Mouse (Mus musculus) WW6 (cell line): ENCODE results near the gene Ctse.
A peak's percentile ranks its signal among the peaks of the same experiment; 100 is the strongest.

ENCODE experiments used
- DNase-seq: peaks from one replicate; pipeline ENCODE4 v3.0.0-alpha.2; 2013; ENCODE audit warnings: low read depth, low spot score

Gene Ctse

DNA sequence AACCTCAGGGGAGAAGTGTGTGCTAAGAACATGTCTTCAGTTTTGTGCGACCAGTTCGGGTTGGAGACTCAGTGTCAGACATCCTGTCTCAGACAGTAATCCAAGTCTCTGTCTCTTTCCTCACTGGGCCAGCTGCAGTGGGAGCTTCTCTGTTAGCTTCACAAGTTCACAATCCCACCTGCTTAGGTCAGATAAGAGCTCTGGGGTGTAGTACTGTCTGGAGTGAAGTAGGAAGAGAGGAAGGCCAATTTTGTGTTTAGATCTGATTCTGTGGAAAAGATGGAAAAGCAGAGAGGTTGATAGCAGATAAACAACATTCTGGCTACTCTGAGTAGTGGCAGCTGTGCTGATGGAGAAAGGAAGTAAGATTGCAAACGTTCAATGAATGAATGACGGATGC lies 61.5 kb downstream of the Ctse start:
- no peak for DNase-seq

DNA sequence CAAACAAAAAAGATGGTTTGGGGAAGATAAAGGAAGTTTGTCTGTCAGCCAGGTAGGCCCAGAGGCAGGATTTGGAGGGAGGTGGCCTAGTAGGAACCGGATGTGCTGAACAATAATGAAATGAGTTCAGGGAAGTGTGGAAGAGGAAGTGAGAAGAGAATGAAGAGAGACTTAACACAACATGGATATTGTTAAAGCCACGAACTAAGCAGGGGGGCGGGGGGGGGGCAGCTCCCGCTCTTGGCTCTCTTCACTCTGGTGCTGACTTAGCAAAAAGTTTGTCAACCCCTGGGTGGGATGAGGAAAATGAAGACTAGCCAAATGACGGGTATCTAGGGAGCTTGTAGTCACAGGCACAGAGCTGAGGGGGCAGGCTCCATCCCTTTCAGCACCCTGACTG lies 62.3 kb downstream of the Ctse start:
- DNase-seq, result no peak

DNA sequence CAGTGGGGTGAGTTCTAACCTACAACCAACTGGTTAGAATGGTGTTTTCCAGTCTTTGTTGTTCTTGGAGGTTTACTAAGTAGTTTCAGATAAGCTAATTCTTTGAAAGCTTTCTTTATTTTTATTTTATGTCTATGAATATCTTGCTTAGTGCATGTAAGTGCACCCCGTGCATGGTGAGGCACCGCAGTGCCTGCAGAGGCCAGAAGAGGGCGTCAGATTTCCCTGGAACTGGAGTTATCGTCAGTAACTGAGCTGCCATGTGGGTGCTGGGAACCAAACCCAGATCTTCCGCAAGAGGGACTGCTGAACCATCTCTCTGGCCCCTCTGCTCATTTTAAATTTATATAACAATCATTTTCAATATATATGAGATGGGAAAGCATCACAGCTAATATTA lies 63.3 kb downstream of the Ctse start:
- DNase-seq, result no peak

DNA sequence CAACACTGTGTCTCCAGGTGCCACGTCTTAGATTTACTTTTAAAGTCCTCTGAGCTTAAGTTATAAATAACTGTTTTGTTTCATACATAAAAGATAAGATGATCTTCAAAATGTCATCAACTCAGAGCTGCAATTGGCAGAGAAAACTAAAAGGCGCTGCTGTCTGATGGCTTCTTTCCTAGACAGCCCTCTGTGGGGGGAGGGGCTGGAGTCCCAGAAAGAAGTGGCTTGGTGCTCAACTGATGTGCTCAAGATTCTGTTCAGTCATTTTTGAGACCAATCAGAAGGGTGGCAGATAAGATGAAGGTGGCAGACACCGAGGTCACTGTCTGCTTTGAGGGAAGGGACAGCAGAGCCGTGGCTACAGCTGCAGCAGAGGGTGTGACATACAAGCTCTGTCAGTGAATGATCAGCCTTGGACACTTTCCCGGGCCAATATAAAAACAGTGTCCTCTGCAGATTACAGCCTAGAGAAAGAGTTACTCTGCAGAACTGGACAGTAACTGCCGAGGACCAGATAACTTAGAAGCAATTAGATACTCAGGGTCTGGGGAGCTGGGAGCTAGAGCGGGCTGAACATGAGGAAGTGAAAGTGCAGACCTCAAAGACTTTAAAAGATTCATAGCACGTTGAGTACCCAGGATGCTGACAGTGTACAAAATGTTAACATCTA lies 64.1 kb downstream of the Ctse start:
- no peak for DNase-seq

DNA sequence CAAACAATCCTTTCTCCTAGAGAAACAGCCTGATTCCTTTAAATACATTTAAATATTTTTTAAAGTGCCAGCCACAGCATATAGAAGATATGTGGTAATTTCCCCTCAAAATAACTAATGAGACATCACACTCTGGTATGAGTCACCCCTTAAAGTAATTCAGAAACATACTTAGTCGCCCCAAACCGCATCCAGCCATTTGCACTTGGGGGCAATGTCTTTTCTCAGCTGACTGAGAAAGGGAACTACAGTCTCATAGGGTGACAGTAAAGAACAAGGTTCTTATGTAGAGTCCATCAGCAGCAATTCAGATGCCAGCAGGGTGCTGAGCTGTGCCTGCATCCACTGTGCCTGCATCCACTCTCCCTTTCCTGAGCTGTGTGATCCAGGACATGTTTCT lies 65.4 kb downstream of the Ctse start:
- DNase-seq, result no peak

DNA sequence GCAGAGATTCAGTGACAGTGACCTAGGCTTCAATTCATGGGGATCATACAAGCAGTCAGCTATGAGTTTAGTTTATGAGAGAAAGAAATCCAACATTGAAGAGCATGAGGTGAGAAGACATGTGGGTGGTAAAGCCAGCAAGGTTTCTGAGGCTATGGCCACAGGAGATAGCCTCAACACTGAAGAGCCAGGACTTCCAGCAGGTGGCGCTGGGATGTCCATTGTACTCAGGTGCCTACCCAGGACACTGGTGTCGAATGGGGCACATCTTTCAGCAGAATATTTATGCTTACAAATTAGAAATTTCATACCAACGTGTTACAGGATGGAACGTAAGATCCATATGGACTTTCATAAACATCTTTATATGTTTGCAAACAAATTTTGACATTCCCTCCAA lies 70.2 kb downstream of the Ctse start:
- DNase-seq, result no peak

DNA sequence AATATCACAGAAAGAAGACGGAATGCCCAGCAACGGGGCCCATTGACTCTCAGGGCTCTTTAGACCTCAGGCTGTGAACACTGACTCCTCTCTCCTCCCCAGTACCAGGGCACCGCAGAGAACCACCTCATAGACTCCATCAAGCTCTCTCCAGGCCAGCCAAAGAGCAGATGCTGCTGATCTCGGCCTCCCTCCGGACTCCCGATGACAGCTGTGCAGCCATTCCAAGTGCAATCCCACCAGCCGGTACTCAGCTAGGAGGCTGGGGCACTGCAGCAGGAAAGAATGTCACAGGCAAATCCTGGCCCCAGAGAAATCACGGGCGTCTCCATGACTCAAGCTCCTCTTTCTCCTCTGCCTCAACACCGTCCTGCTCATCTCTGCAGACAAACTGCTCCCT lies 73.4 kb downstream of the Ctse start:
- no peak for DNase-seq

DNA sequence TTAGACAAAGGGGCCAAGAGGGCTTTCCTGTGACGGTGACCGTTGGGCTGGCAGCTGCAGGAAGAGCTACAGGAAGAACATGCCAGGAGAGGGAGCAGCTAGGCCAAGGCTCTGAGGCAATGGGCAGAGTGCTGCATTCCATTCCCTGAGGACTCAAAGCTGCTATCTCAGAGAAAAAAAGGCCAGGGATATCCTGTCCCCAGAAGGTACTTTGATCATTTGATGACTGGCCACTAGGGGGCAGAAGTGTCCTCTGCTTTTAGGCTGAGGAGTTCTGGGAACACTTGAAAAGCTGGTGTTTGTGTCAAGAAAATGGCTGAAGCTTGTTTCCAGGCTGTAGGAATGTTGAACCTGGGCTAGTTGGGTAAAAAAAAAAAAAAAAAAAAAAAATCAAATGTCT lies 74.3 kb downstream of the Ctse start:
- DNase-seq, result peak; percentile 76

DNA sequence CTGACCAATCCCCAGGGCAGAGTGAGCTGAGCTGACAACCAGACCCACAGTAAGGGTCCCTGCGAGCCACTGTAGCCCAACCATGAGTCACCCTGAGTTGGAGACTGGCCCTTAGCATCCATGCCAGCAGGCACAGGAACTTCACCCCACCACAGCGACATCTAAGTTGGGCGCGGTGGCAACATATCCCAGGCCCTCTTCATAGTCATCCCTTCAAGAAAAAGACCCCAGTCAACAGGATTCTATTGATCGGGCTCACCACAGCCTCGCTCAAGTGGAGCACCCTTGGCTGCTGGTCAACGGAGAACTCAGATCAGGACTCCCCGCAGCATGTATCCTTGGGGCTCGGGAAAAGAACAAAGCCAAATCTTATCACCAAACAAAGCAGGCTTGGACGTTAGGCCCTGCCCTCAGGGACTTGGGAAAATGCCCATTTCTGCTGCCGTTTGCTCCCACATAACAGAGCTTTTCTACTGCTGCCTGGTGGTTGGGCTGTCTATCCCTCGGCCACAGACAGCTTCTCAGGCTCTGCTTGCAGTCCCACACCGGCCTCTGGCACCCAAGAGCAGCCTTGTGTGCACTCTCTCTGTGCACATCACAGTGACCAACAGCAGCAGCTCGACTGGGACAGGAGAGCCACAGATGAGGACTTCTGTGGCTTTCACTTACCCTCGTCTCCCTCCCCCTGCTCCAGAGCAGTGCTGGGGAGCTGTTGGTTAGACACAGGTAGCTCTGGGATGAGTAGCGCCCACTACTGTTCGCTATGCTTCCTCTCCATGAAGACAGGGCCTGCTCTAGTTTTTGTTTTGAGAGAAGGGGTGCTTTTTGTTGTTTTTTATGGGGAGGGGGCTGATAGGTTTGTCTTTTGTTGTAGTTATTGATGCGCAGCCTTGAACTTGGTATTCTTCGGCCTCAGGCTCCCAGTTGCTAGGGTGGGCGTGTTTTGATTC lies 76.6 kb downstream of the Ctse start:
- no peak for DNase-seq

DNA sequence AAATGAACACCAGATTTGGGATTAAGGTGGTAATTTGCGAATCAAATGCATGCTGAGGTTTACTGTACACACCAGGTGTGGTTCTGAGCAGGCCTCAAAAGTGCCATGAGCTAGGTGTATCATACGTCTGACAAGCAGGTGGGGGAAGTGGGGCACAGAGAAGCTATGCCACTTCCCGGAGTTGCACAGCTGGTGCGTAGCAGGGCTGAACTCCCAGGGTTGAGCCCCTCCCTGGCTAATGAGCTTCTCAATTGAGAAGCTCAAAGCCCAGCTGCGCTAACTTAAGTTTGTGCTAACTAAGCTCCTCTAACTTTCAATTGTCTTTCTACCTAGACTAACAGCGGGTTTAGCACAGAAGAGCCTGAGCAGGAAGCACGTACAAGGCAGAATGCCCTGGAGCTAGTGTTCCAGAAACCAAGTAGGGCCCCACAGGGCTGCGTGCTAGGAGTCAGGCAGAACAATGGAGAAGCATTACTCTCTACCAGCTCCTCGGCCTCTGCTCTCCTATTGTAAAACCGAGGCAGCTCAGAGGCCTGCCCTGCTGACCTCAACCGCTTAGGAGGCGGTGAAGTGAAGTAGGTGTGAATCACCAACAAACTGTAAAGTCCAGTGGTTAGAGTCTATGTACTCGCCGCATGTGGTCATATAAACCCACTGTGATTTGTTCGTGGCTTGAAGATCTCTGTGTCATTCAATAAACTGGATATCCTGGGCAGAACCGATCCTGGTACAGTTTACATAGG lies 81.0 kb downstream of the Ctse start:
- no peak for DNase-seq

DNA sequence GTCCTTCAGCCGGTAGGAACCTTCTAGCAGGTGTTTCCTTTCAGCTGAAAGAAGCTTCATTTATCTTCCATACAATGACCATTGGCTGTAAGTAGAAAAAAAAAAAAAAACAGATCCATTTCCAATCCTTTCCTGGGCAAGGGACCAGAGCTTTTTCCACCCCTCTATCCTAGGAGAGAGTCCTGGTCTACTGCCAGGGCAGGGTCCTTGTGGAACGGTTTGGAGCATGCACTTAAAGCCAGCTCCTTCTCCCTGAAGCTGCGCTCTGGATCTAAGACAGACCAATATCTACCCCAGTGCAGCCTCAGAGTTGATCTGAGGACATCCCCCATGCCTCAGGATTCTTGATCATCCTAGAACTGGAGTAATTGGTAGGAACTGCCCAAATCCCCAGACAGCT lies 83.9 kb downstream of the Ctse start:
- DNase-seq, result no peak

DNA sequence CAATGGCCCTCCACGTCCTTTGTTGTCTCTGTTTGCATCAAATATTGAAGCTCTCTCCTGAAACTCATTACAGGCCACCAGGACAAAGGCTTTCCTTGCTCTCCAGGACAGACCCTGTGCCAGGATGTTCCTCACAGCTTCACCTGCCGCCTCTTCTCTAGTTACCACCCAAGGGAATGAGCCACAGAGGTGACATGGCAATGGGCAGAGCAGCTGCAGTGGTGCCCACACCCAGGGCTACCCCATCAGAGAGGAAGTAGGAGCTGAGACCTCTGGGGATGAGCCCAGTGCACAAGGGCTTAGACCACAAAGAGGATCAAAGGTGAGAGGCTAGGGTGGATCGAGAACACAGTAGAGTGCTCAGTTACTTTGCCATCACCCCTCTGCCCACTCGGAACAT lies 85.4 kb downstream of the Ctse start:
- DNase-seq, result no peak
